Mouse (Mus musculus) urinary bladder, postnatal 10 days (tissue): ENCODE measurements around the gene Acad9.
"Not testable (repeated sequence)": the region's sequence is repeated elsewhere in the genome, so short reads cannot be mapped to it uniquely, and the experiment has no call there.

Experiments used
- DNase-seq: peaks from one replicate; pipeline ENCODE4 v3.0.0; 2022; ENCODE audit warnings: low spot score

Gene Acad9

GRCm38 (mm10) chr3:36087591-36087990 lies 21.8 kb downstream of the Acad9 start:
- no peak for DNase-seq

GRCm38 (mm10) chr3:36095371-36095770 lies 29.6 kb downstream of the Acad9 start:
- DNase-seq: no peak

- DNase-seq: no peak
These were observed 50.3 kb downstream of the Acad9 start for GRCm38 (mm10) chr3:36116076-36116475.

GRCm38 (mm10) chr3:36119684-36120548 lies 54.1 kb downstream of the Acad9 start:
- no peak for DNase-seq

GRCm38 (mm10) chr3:36126176-36126575 lies 60.4 kb downstream of the Acad9 start:
- not testable (repeated sequence) for DNase-seq

GRCm38 (mm10) chr3:36136152-36136551 lies 70.4 kb downstream of the Acad9 start:
- DNase-seq: no peak

- no peak for DNase-seq
These were observed 71.8 kb downstream of the Acad9 start for GRCm38 (mm10) chr3:36137560-36137959.

GRCm38 (mm10) chr3:36138171-36138660 lies 72.4 kb downstream of the Acad9 start:
- DNase-seq: no peak

- DNase-seq: no peak
These were observed 73.2 kb downstream of the Acad9 start for GRCm38 (mm10) chr3:36138996-36139395.
